20 mouse cellular contexts compared by ENCODE assay signal in the genomic region with DNA sequence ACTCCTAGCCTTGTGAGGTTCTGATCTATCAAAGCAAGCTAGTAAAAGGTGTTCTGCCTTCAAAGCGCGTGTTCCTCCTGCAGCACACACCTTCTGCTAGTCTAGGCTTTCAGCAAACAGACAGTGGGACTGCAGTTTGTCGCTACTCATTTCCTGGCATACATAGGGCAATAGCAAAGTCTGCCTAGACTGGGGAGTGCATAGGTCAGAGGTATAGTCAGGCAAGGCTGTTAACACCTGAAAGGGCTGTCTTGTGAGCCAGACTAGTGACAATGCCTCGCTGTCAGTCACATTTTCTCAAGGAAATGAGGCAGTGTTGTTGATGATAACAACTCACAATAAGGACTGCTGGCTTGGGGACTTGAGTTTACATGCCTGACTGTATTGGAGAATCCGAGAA. TPM values are rescaled to one million over a fixed set of nuclear protein-coding genes. Genes with fewer than 3 reads are reported as not detected.
"Had no signal": no experiment of that assay in that cellular context is flagged by ENCODE, and none has a peak within 500 bp of the region (broad histone marks: within the 10 kb centered on the region; RNA-seq: fewer than 3 reads in every experiment).

No protein-coding gene starts in this region.

- DNase-seq: lung, adult 2 months; lung, postnatal 14 days; lung, postnatal 36 days; midbrain, embryonic 14.5 days; right cerebral cortex, postnatal 14 days; thymus, adult 2 months; thymus, postnatal 25 days; thymus, postnatal 4 days had no signal

- H3K36me3 ChIP-seq: lung, embryonic 15.5 days; midbrain, embryonic 12.5 days; neural tube, embryonic 12.5 days; stomach, embryonic 15.5 days had no signal

- H3K4me2 ChIP-seq: lung, embryonic 15.5 days; midbrain, embryonic 12.5 days; neural tube, embryonic 12.5 days; stomach, embryonic 15.5 days had no signal

- H3K4me3 ChIP-seq: lung, embryonic 15.5 days; megakaryocyte, embryonic 14.5 days; midbrain, embryonic 12.5 days; neural tube, embryonic 12.5 days; stomach, embryonic 15.5 days had no signal

- ATAC-seq: lung, postnatal 0 days had no signal

- H3K27me3 ChIP-seq: lung, embryonic 15.5 days; megakaryocyte, embryonic 14.5 days; midbrain, embryonic 12.5 days; neural tube, embryonic 12.5 days; stomach, embryonic 15.5 days had no signal

- H3K27ac ChIP-seq: liver, embryonic 14.5 days; lung, embryonic 15.5 days; macrophage; midbrain, embryonic 12.5 days; neural tube, embryonic 12.5 days; stomach, embryonic 15.5 days; stomach, postnatal 0 days had no signal

- H3K9ac ChIP-seq: liver, embryonic 14.5 days; lung, embryonic 15.5 days; midbrain, embryonic 12.5 days; neural tube, embryonic 12.5 days; stomach, embryonic 15.5 days had no signal

- H3K4me1 ChIP-seq: lung, embryonic 15.5 days; megakaryocyte, embryonic 14.5 days; neural tube, embryonic 12.5 days; stomach, embryonic 15.5 days had no signal

- H3K9me3 ChIP-seq: lung, embryonic 15.5 days; midbrain, embryonic 12.5 days; neural tube, embryonic 12.5 days; stomach, embryonic 15.5 days had no signal

RNA-seq across cellular contexts. Expression of a gene that starts 35.0 kb away (rescaled TPM):
- polyA plus RNA-seq: macrophage had no signal

RNA-seq across cellular contexts. Expression of a gene that starts 44.0 kb away (rescaled TPM):
- polyA plus RNA-seq: liver, embryonic 14.5 days; liver, embryonic 16.5 days; lung, adult 2 months; lung, embryonic 15.5 days; lung, postnatal 0 days; macrophage; spleen, adult 2 months; stomach, embryonic 15.5 days; testis, adult 2 months; thymus, adult 2 months had no signal
